Mouse (Mus musculus): ENCODE results near the gene Akap5. TPM values are rescaled to one million over a fixed set of nuclear protein-coding genes. Genes with fewer than 3 reads are reported as not detected.

The Akap5 gene
- polyA plus RNA-seq, 1 experiment from 2014 or later: 8.5 TPM

DNA sequence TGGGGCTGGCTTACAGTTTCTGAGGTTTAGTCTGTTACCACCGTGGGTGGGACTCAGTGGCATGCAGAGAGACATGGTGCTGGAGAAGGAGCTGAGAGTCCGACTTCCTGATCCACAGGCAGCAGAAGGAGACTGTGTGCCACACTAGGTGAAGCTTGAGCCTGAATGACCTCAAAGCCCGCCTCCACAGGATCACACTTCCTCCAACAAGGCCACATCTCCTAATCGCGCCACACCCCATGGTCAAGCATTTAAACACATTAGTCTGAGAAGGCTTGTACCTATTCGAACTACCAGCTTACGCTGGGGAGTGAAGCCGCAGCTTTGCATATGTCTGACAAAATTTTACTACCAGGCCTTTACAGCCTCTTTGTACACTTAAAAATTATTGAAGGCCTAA is 19.6 kb upstream of the Akap5 start:
- Histone ChIP-seq H3K9ac (ENCODE audit: low read depth, low read length) (no peak overlapping the region), H3K36me3 (ENCODE audit: control insufficient read depth, insufficient read depth, low read length) (peaks cover 13% of the 10 kb centered on the region; the same call in 1 of the 2 replicates), H3K9me3 (replicated peaks; ENCODE audit: control insufficient read depth, low read length) (no peaks in the 10 kb centered on the region), H3K4me1 (ENCODE audit: control insufficient read depth, insufficient read depth, low read length) (peaks cover 18% of the 10 kb centered on the region), H3K4me2 (no peak overlapping the region), H3K27ac (ENCODE audit: low read depth, low read length) (no peak overlapping the region), H3K4me3 (ENCODE audit: low read depth, low read length) (no peak overlapping the region), H3K27me3 (ENCODE audit: control insufficient read depth, insufficient read depth, low read length) (no peaks in the 10 kb centered on the region)
- 89% methylated on average over 8 of the region's 8 CpGs for WGBS (ENCODE audit: insufficient replicate concordance)
- ATAC-seq (replicated peaks; ENCODE audit: insufficient number of reproducible peaks, low FRiP score, low TSS enrichment): no peak

GRCm38 (mm10) chr12:76306852-76307561 is 17.7 kb upstream of the Akap5 start:
- Histone ChIP-seq H3K9me3 (replicated peaks; ENCODE audit: control insufficient read depth, low read length) (no peaks in the 10 kb centered on the region), H3K4me2 (no peak overlapping the region), H3K36me3 (ENCODE audit: control insufficient read depth, insufficient read depth, low read length) (peaks cover 14% of the 10 kb centered on the region; the same call in 1 of the 2 replicates), H3K27ac (ENCODE audit: low read depth, low read length) (peak overlapping the region; percentile 36; the same call in 1 of the 2 replicates), H3K4me1 (ENCODE audit: control insufficient read depth, insufficient read depth, low read length) (peaks cover 35% of the 10 kb centered on the region), H3K4me3 (ENCODE audit: low read depth, low read length) (no peak overlapping the region), H3K9ac (ENCODE audit: low read depth, low read length) (no peak overlapping the region; the same call in 1 of the 2 replicates), H3K27me3 (ENCODE audit: control insufficient read depth, insufficient read depth, low read length) (no peaks in the 10 kb centered on the region)
- WGBS (ENCODE audit: insufficient replicate concordance): 77% methylated on average over 9 of the region's 9 CpGs
- no peak for ATAC-seq (replicated peaks; ENCODE audit: insufficient number of reproducible peaks, low FRiP score, low TSS enrichment)

GRCm38 (mm10) chr12:76307964-76308363 is 16.7 kb upstream of the Akap5 start:
- Histone ChIP-seq H3K36me3 (ENCODE audit: control insufficient read depth, insufficient read depth, low read length) (peaks cover 15% of the 10 kb centered on the region; the same call in 1 of the 2 replicates), H3K27ac (ENCODE audit: low read depth, low read length) (peak overlapping the region; percentile 36), H3K4me2 (no peak overlapping the region), H3K9ac (ENCODE audit: low read depth, low read length) (peak overlapping the region; percentile 29; the same call in 1 of the 2 replicates), H3K27me3 (ENCODE audit: control insufficient read depth, insufficient read depth, low read length) (no peaks in the 10 kb centered on the region), H3K4me1 (ENCODE audit: control insufficient read depth, insufficient read depth, low read length) (peaks cover 36% of the 10 kb centered on the region), H3K9me3 (replicated peaks; ENCODE audit: control insufficient read depth, low read length) (no peaks in the 10 kb centered on the region), H3K4me3 (ENCODE audit: low read depth, low read length) (no peak overlapping the region)
- no peak; the same call in 1 of the 2 replicates for ATAC-seq (replicated peaks; ENCODE audit: insufficient number of reproducible peaks, low FRiP score, low TSS enrichment)
- 21% methylated on average over 9 of the region's 9 CpGs for WGBS (ENCODE audit: insufficient replicate concordance)

GRCm38 (mm10) chr12:76308436-76308835 is 16.3 kb upstream of the Akap5 start:
- H3K9ac ChIP-seq (ENCODE audit: low read depth, low read length): no peak overlapping the region
- H3K36me3 ChIP-seq (ENCODE audit: control insufficient read depth, insufficient read depth, low read length): peaks cover 15% of the 10 kb centered on the region; the same call in 1 of the 2 replicates
- no peak for ATAC-seq (replicated peaks; ENCODE audit: insufficient number of reproducible peaks, low FRiP score, low TSS enrichment)
- H3K4me3 ChIP-seq (ENCODE audit: low read depth, low read length): no peak overlapping the region
- no peak overlapping the region for H3K4me2 ChIP-seq
- no peaks in the 10 kb centered on the region for H3K9me3 ChIP-seq (replicated peaks; ENCODE audit: control insufficient read depth, low read length)
- H3K27me3 ChIP-seq (ENCODE audit: control insufficient read depth, insufficient read depth, low read length): no peaks in the 10 kb centered on the region
- H3K4me1 ChIP-seq (ENCODE audit: control insufficient read depth, insufficient read depth, low read length): peaks cover 36% of the 10 kb centered on the region
- WGBS (ENCODE audit: insufficient replicate concordance): 77% methylated on average over 5 of the region's 5 CpGs
- H3K27ac ChIP-seq (ENCODE audit: low read depth, low read length): peak overlapping the region; percentile 36

- Histone ChIP-seq H3K9me3 (replicated peaks; ENCODE audit: control insufficient read depth, low read length) (no peaks in the 10 kb centered on the region), H3K36me3 (ENCODE audit: control insufficient read depth, insufficient read depth, low read length) (peaks cover 15% of the 10 kb centered on the region; the same call in 1 of the 2 replicates), H3K4me2 (no peak overlapping the region), H3K27me3 (ENCODE audit: control insufficient read depth, insufficient read depth, low read length) (no peaks in the 10 kb centered on the region), H3K27ac (ENCODE audit: low read depth, low read length) (no peak overlapping the region), H3K4me3 (ENCODE audit: low read depth, low read length) (no peak overlapping the region), H3K4me1 (ENCODE audit: control insufficient read depth, insufficient read depth, low read length) (peaks cover 36% of the 10 kb centered on the region), H3K9ac (ENCODE audit: low read depth, low read length) (no peak overlapping the region)
- no peak for ATAC-seq (replicated peaks; ENCODE audit: insufficient number of reproducible peaks, low FRiP score, low TSS enrichment)
- 70% methylated on average over 6 of the region's 6 CpGs for WGBS (ENCODE audit: insufficient replicate concordance)
Measured at GRCm38 (mm10) chr12:76310007-76310406, 14.7 kb upstream of the Akap5 start.

DNA sequence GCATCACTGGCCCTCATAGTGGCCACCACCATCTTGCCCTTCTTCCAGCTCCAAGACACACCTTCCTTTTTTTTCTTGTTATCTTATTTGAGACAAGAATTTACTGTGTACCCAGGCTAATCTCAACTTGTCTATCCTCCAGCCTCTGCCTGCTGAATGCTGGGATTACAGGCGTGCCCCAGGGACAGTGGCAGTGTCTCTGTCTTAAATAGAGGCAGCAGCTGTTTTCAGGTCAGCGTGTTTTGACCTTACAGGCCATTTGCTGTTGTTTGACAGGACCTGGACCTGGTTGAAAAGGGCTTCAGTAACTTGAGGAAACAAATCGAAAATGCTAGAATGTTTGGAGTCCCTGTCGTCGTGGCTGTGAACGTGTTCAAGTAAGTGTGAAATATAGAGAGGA is 14.1 kb upstream of the Akap5 start:
- H3K27ac ChIP-seq (ENCODE audit: low read depth, low read length): peak overlapping the region; percentile 64
- peaks cover 14% of the 10 kb centered on the region; the same call in 1 of the 2 replicates for H3K36me3 ChIP-seq (ENCODE audit: control insufficient read depth, insufficient read depth, low read length)
- ATAC-seq (replicated peaks; ENCODE audit: insufficient number of reproducible peaks, low FRiP score, low TSS enrichment): no peak
- no peak overlapping the region for H3K4me2 ChIP-seq
- WGBS (ENCODE audit: insufficient replicate concordance): 61% methylated on average over 6 of the region's 6 CpGs
- no peak overlapping the region for H3K4me3 ChIP-seq (ENCODE audit: low read depth, low read length)
- H3K27me3 ChIP-seq (ENCODE audit: control insufficient read depth, insufficient read depth, low read length): no peaks in the 10 kb centered on the region
- H3K9ac ChIP-seq (ENCODE audit: low read depth, low read length): peak overlapping the region; percentile 22; the same call in 1 of the 2 replicates
- H3K4me1 ChIP-seq (ENCODE audit: control insufficient read depth, insufficient read depth, low read length): peaks cover 36% of the 10 kb centered on the region
- no peaks in the 10 kb centered on the region for H3K9me3 ChIP-seq (replicated peaks; ENCODE audit: control insufficient read depth, low read length)

- H3K4me2 ChIP-seq: no peak overlapping the region
- peaks cover 12% of the 10 kb centered on the region; the same call in 1 of the 2 replicates for H3K36me3 ChIP-seq (ENCODE audit: control insufficient read depth, insufficient read depth, low read length)
- H3K9ac ChIP-seq (ENCODE audit: low read depth, low read length): peak overlapping the region; percentile 22
- no peaks in the 10 kb centered on the region for H3K27me3 ChIP-seq (ENCODE audit: control insufficient read depth, insufficient read depth, low read length)
- no peak overlapping the region for H3K4me3 ChIP-seq (ENCODE audit: low read depth, low read length)
- ATAC-seq (replicated peaks; ENCODE audit: insufficient number of reproducible peaks, low FRiP score, low TSS enrichment): no peak
- peaks cover 36% of the 10 kb centered on the region for H3K4me1 ChIP-seq (ENCODE audit: control insufficient read depth, insufficient read depth, low read length)
- WGBS (ENCODE audit: insufficient replicate concordance): 88% methylated on average over 9 of the region's 9 CpGs
- peak overlapping the region; percentile 64; the same call in 1 of the 2 replicates for H3K27ac ChIP-seq (ENCODE audit: low read depth, low read length)
- H3K9me3 ChIP-seq (replicated peaks; ENCODE audit: control insufficient read depth, low read length): no peaks in the 10 kb centered on the region
Measured at GRCm38 (mm10) chr12:76311227-76311626, 13.5 kb upstream of the Akap5 start.

DNA sequence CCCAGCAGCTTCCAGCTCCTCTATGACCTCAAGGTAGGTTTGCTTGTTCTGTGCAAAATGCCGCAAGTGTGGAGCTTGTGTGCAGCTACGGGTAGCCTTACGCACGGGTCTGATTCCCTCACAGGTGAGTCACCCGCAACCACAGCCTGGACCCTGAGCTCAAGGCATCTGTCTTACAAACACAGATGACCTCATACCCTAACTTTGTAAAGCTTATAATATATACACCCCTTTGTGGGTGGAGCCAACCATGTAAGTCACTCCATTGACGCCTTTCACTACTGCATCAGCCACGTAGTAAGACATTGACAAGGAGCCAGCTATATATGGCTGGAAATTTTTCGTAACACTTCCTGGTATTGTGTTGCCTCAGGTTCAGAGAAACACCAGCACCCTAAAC is 12.7 kb upstream of the Akap5 start:
- no peak overlapping the region for H3K9ac ChIP-seq (ENCODE audit: low read depth, low read length)
- H3K4me2 ChIP-seq: no peak overlapping the region
- H3K27ac ChIP-seq (ENCODE audit: low read depth, low read length): no peak overlapping the region; the same call in 1 of the 2 replicates
- 0 out of 2 replicates have a peak, but pooled peaks cover 7% of the 10 kb centered on the region for H3K36me3 ChIP-seq (ENCODE audit: control insufficient read depth, insufficient read depth, low read length)
- H3K4me1 ChIP-seq (ENCODE audit: control insufficient read depth, insufficient read depth, low read length): peaks cover 32% of the 10 kb centered on the region
- H3K27me3 ChIP-seq (ENCODE audit: control insufficient read depth, insufficient read depth, low read length): no peaks in the 10 kb centered on the region
- ATAC-seq (replicated peaks; ENCODE audit: insufficient number of reproducible peaks, low FRiP score, low TSS enrichment): no peak
- H3K9me3 ChIP-seq (replicated peaks; ENCODE audit: control insufficient read depth, low read length): no peaks in the 10 kb centered on the region
- 76% methylated on average over 8 of the region's 8 CpGs for WGBS (ENCODE audit: insufficient replicate concordance)
- H3K4me3 ChIP-seq (ENCODE audit: low read depth, low read length): no peak overlapping the region
